Mouse (Mus musculus) left cerebral cortex, postnatal 25 days (tissue): ENCODE results near the gene Hspa2. TPM values are rescaled to one million over a fixed set of nuclear protein-coding genes. Genes with fewer than 3 reads are reported as not detected.

ENCODE experiments used
- DNase-seq, 2 experiments: peaks; one replicate each; pipeline ENCODE4 v3.0.0; 2022; ENCODE audit warnings: low spot score in 2 of 2, mixed read lengths in 1 of 2
- intact Hi-C: fragments of 180-260 bp; cut with DNase I; formaldehyde crosslinking; loops from one replicate; pipeline ENCODE4 v1.15.1; 2025
- total RNA-seq, 2 experiments: library from RNA; stranded (reverse); gene quantifications; 2 replicates each; pipeline ENCODE4 v1.2.3; 2021

The Hspa2 gene
- 10 to 100 TPM; 61.3 to 67.4 TPM for total RNA-seq

DNA sequence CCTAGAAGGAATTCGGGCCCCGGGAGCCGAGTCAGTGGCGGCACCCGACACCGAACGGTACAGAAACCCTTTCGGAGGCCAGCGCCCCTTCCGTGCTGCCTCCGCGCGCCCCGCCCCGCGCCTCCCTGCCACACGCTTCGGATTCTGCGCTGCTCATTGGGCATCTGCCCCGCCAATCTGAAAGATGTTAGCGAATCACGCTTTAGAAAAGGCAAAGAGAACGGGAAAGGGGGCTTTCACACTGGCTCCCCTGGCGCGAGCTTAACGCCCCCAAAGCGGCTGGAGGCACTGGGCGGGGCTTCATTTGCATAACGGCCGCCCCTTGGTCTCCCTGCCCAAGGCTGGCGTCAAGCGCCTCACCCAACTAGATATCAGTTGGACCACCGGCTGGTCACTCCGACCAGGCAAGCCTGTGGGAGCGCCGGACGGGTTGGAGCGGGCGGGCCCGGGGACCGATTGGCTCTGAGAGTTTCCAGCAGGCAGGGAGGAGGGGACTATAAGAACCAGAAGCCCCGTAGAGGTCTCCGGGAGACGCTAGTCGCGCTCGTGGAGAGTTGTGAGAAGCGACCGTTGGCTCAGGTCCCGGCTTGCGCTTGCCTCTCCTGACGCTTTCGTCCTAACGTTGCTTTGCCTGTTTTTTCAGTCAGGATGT is at the start of gene Hspa2:
Gene Hspa2, plus strand, starts transcription at position 291 of the 652 bp plus-strand sequence.
- intact Hi-C loops, result loop anchor here (1.0 to 5.0 kb wide), 2 partner anchors 35 to 63 kb away; partner anchors contain the start of gene Zbtb25
- DNase-seq, result peak; percentile 100

GRCm38 (mm10) chr12:76360868-76361267 is 43.1 kb upstream of the Hspa2 start:
- intact Hi-C loops, result no loop called here
- no peak for DNase-seq

DNA sequence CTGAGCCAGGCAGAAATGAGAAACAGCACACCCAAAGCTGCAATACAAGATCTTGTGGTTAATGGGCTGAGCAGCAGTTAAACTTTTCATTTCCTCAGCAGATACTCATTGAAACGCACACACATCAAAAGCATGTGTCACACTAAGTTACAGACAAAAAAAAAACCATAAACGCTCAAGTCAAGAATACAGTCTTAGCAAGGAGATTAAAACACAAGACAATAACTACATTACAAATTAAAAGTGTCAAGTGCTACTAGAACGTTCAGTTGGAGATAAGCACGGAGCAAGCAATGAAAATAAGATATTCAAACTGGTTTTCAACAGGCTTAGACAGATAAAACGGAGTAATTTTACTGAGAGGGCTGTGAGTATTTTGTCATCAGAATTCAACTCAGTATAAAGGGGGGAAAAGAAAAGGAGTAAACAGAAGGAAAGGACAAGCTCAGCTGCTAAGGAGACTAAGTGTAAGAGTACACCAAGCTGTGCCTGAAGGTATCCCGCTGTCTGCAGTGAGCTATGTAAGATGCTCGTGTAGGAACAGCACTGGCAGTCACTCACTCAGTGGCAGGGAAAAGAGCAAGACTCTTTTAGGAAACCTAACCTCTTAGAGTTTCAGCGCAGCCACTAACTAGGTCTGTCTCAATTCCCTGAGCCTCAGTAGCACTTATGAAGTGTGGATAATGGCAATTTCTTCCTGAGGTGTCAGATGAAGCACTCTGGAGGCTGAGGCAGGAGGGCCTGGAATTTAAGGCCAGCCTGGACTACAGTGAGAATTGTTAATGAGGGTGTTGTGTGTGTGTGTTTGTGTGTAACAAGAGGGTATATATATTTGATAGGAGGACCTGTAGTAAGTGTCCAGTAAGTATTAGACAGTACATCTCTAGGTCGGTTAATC is 42.3 kb upstream of the Hspa2 start:
- no peak for DNase-seq
- intact Hi-C loops, result no loop called here

- no peak for DNase-seq
- intact Hi-C loops, result no loop called here
Measured at GRCm38 (mm10) chr12:76362303-76362676, 41.7 kb upstream of the Hspa2 start.

DNA sequence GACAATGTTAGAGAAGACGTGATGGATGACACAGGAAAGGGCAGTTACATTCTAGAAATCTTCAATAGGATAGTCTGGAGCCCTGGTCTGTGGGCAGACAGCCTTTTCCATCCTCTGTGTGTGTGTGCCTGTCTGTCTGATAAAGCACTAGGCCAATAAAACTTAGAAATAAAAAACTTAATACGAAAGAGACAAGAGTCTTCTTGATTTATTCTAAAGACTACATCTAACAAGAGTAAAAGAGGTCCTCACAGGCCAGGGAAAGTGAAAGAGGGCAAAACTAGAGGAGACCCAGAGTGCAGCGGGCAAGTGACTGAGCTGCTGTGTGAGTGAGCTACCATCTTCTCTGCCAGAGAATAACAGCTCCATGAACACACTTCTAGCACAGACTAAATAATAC is 37.7 kb upstream of the Hspa2 start:
- intact Hi-C loops, result loop anchor here (5.0 kb wide), 1 partner anchor 181 kb away; no protein-coding TSS in a partner anchor
- DNase-seq, result no peak

GRCm38 (mm10) chr12:76367096-76367995 is 36.6 kb upstream of the Hspa2 start:
- peak in 1 of 2 experiments; percentile 16 for DNase-seq
- intact Hi-C loops, result loop anchor here (5.0 kb wide), 1 partner anchor 180 kb away; no protein-coding TSS in a partner anchor

DNA sequence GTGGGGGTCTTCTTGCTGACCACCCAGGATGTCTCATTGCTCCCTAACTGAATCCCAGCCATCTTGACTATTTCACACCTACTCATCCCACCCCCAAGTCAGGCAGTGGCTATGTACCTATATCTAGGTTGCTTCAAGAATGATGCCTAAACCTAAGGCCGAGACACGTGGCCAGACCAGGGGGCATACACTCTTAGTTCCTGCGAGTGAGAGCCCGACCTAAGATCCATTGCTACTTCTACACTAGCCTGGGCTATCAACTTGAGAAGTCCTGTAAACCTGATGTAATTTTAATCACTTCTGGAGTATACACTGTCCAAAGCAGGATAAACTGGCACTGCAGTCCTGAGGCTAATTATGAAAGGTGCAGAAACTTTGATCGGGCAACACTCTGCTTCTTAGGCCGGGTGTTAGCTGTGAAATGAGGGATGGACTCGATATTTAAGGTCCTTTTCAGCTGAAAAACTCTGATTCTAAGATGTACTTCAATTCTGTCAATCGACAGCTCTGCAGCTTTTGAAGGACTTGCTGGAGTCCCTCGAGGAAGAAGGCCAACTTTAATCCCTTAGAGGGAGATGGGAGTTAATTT is 35.7 kb upstream of the Hspa2 start:
- intact Hi-C loops, result loop anchor here (2.0 to 5.0 kb wide), 2 partner anchors 97 to 179 kb away; no protein-coding TSS in a partner anchor

GRCm38 (mm10) chr12:76368790-76369205 is 35.2 kb upstream of the Hspa2 start:
- no peak for DNase-seq
- intact Hi-C loops, result loop anchor here (1.0 to 5.0 kb wide), 3 partner anchors 36 to 179 kb away; partner anchors contain the start of gene Hspa2

More for the DNA sequence above, 35.7 kb upstream of the Hspa2 start:
- DNase-seq, result no peak

GRCm38 (mm10) chr12:76369206-76369977 is 34.6 kb upstream of the Hspa2 start, which contains the start of gene Zbtb25:
TSS of gene Zbtb25 (minus strand) at chr12:76369602.
- DNase-seq, result peak; percentile 94
- intact Hi-C loops, result loop anchor here (1.0 to 5.0 kb wide), 3 partner anchors 35 to 178 kb away; partner anchors contain the start of gene Hspa2

DNA sequence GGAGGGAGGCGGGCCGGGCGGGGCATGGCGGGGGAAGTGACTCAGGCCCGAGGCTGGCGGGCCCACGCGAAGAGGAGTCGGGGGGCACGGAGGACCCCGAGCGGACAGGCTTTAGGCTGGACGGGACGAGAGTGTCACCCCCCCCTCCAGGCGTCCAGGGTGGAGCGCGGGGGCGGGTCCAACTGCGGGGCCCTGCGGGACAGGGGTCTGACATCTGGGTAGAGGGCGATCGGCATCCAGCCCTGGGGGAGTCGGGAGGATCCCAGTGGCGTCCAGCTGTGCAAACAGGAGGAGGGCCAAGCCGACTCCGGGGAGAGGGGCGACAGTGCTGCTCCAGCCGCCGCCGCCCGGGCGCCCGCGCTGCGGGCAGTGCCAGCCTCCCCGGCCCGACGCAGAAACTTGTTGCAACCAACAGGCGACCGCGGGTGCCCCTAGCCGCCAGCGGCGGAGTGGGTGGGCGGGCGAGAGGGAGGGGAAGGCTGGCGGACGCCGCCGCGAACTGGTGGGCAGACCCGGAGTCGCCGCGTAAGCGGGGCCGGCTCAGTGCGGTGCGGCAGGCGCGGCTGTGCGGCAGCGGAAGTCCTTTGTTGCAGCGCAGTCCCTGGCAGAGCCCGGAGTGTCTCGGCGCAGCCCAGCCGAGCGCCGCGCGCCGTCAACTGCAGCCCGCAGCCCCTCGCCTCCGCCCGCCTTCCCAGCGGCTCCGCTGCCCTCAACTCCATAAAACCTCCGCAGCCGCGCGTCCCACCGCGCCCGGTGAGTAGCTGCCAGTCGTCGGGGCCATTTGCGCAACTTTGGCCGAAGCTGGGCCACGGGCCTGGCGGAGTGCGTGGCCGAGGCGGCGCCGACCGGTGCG is 33.8 kb upstream of the Hspa2 start, which contains the start of gene Zbtb1:
Gene Zbtb1, plus strand, starts transcription at position 289 of the 853 bp plus-strand sequence.
- peak; percentile 84 to 85 for DNase-seq
- intact Hi-C loops, result loop anchor here (1.0 to 5.0 kb wide), 4 partner anchors 34 to 225 kb away; partner anchors contain the start of gene Hspa2

DNA sequence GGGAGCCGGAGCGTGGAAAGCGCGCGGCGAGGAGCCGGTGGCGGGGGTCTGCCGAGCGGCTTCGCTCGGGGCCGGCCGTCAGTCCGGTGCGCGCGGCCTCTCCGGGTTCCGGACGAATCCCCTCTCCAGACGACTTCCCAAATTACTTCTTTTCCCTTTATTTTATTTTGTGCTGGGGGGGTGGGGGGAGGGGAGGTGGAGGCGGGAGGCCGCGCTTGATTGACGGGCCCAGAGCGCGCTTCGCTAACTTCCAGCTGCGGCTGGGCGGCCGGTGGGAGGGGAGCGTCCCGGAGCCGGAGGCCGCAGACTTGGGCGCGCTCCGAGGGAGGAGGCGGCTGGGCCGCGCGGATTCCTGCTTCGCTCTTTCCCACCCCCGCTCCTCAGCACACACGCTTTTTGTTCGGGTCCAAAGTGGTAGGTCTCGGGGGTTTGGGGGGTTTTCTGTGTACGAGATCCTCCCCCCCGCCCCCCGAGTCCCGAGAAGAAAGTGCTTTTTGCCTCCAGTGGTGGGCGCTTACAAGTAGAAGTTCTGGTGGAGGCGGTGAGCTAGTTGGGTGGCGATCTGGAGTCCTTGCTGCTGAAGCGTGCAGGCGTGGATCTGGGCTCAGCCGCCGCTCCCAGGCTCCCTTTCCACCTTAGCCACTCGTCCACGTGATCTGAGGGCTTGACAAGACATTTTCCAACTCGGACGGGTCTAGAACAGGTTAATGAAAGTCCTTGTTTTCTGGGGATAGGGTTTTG is 33.0 kb upstream of the Hspa2 start:
- intact Hi-C loops, result loop anchor here (2.0 kb wide), 1 partner anchor 224 kb away; no protein-coding TSS in a partner anchor
- peak; percentile 63 to 72 for DNase-seq

DNA sequence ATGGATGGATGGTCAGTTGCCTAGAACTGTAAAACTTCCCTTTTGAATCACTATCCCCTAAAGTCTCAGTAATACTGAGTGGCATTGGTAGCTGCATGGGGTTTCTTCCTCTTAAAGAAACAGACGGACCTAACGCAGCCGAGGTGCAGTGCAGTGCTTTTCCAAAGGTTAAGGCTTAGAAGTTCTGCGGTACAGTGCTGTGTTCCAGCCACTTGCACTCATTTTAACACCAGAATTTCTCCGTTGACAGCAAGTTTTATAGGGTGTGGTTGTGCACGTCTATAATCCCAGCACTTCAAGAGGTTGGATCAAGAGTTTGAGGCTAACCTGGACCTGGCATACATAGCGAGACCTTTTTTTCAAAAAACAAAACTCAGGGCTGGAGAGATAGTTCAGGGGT is 31.9 kb upstream of the Hspa2 start:
- no peak for DNase-seq
- intact Hi-C loops, result no loop called here

DNA sequence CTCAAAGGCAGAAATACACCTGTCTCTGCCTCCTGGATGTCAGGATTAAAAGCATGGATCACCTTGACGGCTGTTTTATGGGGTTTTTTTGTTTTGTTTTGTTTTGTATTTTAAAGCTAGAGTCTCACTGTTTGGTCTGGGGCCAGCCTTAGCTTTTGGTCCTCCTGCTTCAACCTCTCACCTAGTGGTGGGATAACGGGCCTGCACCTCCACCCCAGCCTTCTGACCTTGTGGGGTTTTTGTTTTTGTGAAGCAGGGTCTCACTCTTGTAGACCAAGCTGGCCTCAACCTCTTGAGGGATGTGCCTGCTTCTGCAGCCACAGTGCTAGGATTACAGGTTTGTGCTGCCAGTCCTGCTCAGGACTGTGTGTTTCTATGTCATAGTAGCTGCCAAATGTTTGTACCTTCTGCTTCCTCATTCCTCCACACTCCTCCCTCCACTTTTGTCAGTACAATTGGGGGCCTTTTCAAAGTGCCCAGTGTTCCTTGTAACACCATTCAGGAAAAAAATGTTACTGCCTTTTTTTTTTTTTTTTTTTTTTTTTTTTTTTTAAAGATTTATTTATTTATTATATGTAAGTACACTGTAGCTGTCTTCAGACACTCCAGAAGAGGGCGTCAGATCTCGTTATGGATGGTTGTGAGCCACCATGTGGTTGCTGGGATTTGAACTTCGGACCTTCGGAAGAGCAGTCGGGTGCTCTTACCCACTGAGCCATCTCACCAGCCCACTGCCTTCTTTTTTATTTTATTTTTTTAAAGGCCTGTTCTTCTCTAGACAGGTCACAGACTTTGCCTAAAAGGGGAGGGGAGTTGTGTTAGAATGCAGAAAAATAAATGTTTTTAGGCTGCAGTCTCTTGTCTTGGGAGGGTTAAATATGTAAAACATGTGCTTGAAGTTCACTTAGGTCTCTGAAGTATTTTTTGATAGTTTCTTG is 30.8 kb upstream of the Hspa2 start:
- intact Hi-C loops, result no loop called here
- DNase-seq, result no peak

DNA sequence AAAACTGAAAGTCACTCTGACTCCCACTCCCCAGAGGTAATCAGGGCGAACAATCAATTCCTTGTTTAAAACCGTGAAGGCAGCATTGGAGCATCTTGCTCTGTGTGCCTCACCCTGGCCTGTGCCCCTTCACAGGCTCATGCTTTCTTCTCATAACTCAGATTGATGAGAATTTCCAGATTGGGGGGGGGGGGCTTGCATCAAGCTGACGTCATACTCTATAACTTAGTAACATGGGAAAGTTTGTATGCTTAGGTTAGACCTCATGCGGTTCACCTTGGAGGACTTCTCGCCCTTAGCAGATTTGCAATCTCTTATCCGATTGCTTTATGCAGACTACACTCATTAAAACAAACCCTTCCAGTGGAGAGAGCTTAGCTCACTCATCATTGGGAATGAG is 30.0 kb upstream of the Hspa2 start:
- intact Hi-C loops, result no loop called here
- DNase-seq, result no peak

DNA sequence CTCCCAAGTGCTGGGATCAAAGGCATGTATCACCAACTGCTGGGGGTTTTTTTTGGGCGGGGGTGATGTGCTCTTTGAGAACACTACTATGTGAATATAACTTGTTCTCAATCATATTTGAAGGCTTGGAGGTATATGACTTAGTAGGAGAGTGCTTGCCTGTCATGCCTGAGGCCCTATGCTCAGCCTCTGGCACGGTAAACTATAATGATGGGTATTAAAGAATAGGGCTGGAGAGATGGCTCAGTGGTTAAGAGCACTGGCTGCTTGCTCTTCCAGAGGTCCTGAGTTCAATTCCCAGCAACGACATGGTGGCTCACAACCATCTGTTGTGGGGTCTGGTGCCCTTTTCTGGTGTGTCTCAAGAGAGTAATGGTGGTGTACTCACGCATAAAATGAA is 29.1 kb upstream of the Hspa2 start:
- DNase-seq, result no peak
- intact Hi-C loops, result no loop called here
